Mouse (Mus musculus) cerebellum, adult 2 months (tissue): ENCODE measurements at regions not wholly inside any gene's neighbourhood (a gene's known extent, or its start where the extent isn't known, plus 50 kb on each side); places are given as distances from the start of the nearest gene placed in this dataset.

ENCODE experiments used
- CTCF ChIP-seq: fragments of 200-500 bp; IDR thresholded peaks from 2 replicates; pipeline ENCODE4 v1.5.1; 2011; ENCODE audit warnings: low read depth, mild to moderate bottlenecking, control low read depth, low read length, moderate library complexity, borderline replicate concordance; ENCODE audit not compliant: insufficient read depth
- POLR2A ChIP-seq: fragments of 200-500 bp; IDR thresholded peaks from 2 replicates; pipeline ENCODE4 v1.6.1; 2011; ENCODE audit warnings: low read length, control low read depth, borderline replicate concordance; ENCODE audit not compliant: insufficient read depth

DNA sequence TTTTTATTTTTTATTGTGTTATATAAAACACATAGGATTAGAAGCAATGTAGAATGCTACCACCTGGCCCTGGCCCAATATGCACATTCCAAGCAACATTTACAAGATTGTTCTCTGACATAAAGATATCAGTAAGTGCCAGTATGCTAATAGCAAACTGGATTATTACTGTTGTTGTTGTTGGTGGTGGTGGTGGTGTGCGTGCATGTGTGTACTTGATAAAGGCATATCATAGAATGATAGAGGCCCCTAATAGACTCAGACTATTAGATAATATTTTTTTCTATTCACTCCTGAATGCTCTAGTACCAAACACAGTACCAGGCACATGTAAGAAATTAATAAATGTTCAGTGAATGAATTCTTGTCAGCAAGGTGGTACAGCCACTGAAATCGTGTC, 98.9 kb upstream of the Tbc1d5 start:
- no peak for TF ChIP-seq CTCF
- no peak for TF ChIP-seq POLR2A
